Mouse (Mus musculus): ENCODE measurements around the gene Tent4b.

GRCm38 (mm10) chr8:88228800-88229199 is 29.8 kb downstream of the Tent4b start:
- TF ChIP-seq CTCF (IDR thresholded peaks at IDR 0.05; ENCODE audit: low read depth) (no peak), EP300 (IDR thresholded peaks at IDR 0.05; ENCODE audit: low read depth) (no peak)
